In genomic region chr9:121868236-121868635, GRCm38 (mm10) we compare ENCODE assay signal across 40 mouse cellular contexts. TPM values are rescaled to one million over a fixed set of nuclear protein-coding genes. Genes with fewer than 3 reads are reported as not detected.
A peak's percentile ranks its signal among the peaks of the same experiment; 100 is the strongest.
DNase-seq lines count a peak whose midpoint lies in the region; ATAC-seq and TF ChIP-seq lines count a peak whose summit lies in the region.
"Had no signal": no experiment of that assay in that cellular context is flagged by ENCODE, and none has a peak within 500 bp of the region (broad histone marks: within the 10 kb centered on the region; RNA-seq: fewer than 3 reads in every experiment).

No protein-coding gene starts in this region.

- H3K27ac ChIP-seq in kidney, embryonic 14.5 days (ENCODE audit: low read depth, low read length), result no peak overlapping the region
- peak overlapping the region; percentile 59 for H3K27ac ChIP-seq in lung, postnatal 0 days (ENCODE audit: low read length)
- peak overlapping the region; percentile 79 for H3K27ac ChIP-seq in stomach, embryonic 16.5 days (ENCODE audit: low read length)
- H3K27ac ChIP-seq: embryonic facial prominence, embryonic 15.5 days; forebrain, embryonic 15.5 days; heart, embryonic 10.5 days; heart, embryonic 15.5 days; layer of hippocampus, adult 2 months; left cerebral cortex, adult 2 months; limb, embryonic 12.5 days; liver, embryonic 15.5 days had no signal

- no peak overlapping the region for H3K4me3 ChIP-seq in kidney, embryonic 14.5 days (ENCODE audit: low read length)
- no peak overlapping the region for H3K4me3 ChIP-seq in lung, postnatal 0 days (ENCODE audit: low read depth, low read length)
- no peak overlapping the region for H3K4me3 ChIP-seq in stomach, embryonic 16.5 days (replicated peaks; ENCODE audit: low read length)
- H3K4me3 ChIP-seq: embryonic facial prominence, embryonic 15.5 days; forebrain, embryonic 15.5 days; heart, embryonic 10.5 days; heart, embryonic 15.5 days; layer of hippocampus, adult 2 months; left cerebral cortex, adult 2 months; limb, embryonic 12.5 days; liver, embryonic 15.5 days; megakaryocyte, embryonic 14.5 days had no signal

- no peaks in the 10 kb centered on the region for H3K36me3 ChIP-seq in kidney, embryonic 14.5 days (ENCODE audit: control insufficient read depth, insufficient read depth, low read length)
- H3K36me3 ChIP-seq in lung, postnatal 0 days (ENCODE audit: insufficient read depth, low read length), result no peaks in the 10 kb centered on the region
- H3K36me3 ChIP-seq in stomach, embryonic 16.5 days (ENCODE audit: control insufficient read depth, insufficient read depth, low read length), result no peaks in the 10 kb centered on the region
- H3K36me3 ChIP-seq: embryonic facial prominence, embryonic 15.5 days; forebrain, embryonic 15.5 days; heart, embryonic 10.5 days; heart, embryonic 15.5 days; limb, embryonic 12.5 days; liver, embryonic 15.5 days had no signal

- no peak for TF ChIP-seq CTCF in lung, postnatal 0 days (IDR thresholded peaks at IDR 0.05)

- H3K4me2 ChIP-seq in kidney, embryonic 14.5 days (replicated peaks; ENCODE audit: low read depth, low read length), result no peak overlapping the region
- no peak overlapping the region for H3K4me2 ChIP-seq in lung, postnatal 0 days (replicated peaks; ENCODE audit: low read depth, low read length)
- no peak overlapping the region for H3K4me2 ChIP-seq in stomach, embryonic 16.5 days (ENCODE audit: low read depth, low read length)
- H3K4me2 ChIP-seq: embryonic facial prominence, embryonic 15.5 days; forebrain, embryonic 15.5 days; heart, embryonic 15.5 days; limb, embryonic 12.5 days; liver, embryonic 15.5 days had no signal

- no peak for ATAC-seq in kidney, embryonic 14.5 days (ENCODE audit: low FRiP score, low TSS enrichment)
- ATAC-seq in lung, postnatal 0 days, result peak; percentile 50
- peak; percentile 65; the same call in 1 of the 2 replicates for ATAC-seq in stomach, embryonic 16.5 days (ENCODE audit: insufficient read depth, low FRiP score)
- ATAC-seq: forebrain, embryonic 15.5 days; hindbrain, embryonic 16.5 days had no signal

- no peaks in the 10 kb centered on the region for H3K27me3 ChIP-seq in kidney, embryonic 14.5 days (ENCODE audit: control insufficient read depth, insufficient read depth, low read length)
- no peaks in the 10 kb centered on the region for H3K27me3 ChIP-seq in lung, postnatal 0 days (replicated peaks; ENCODE audit: insufficient read depth, low read length)
- no peaks in the 10 kb centered on the region for H3K27me3 ChIP-seq in stomach, embryonic 16.5 days (ENCODE audit: control insufficient read depth, insufficient read depth, low read length)
- H3K27me3 ChIP-seq: embryonic facial prominence, embryonic 15.5 days; forebrain, embryonic 15.5 days; heart, embryonic 15.5 days; liver, embryonic 15.5 days had no signal

- H3K4me1 ChIP-seq in kidney, embryonic 14.5 days (ENCODE audit: control insufficient read depth, insufficient read depth, low read length), result 0 out of 2 replicates have a peak, but pooled peaks cover 4% of the 10 kb centered on the region
- H3K4me1 ChIP-seq in lung, postnatal 0 days (ENCODE audit: insufficient read depth, low read depth, low read length), result no peaks in the 10 kb centered on the region; the same call in 1 of the 2 replicates
- H3K4me1 ChIP-seq in stomach, embryonic 16.5 days (ENCODE audit: control insufficient read depth, insufficient read depth, low read length), result peaks cover 19% of the 10 kb centered on the region
- H3K4me1 ChIP-seq: embryonic facial prominence, embryonic 15.5 days; heart, embryonic 15.5 days; limb, embryonic 12.5 days; liver, embryonic 15.5 days had no signal

- TF ChIP-seq EP300 in lung, postnatal 0 days (IDR thresholded peaks at IDR 0.05), result no peak

- H3K9me3 ChIP-seq in kidney, embryonic 14.5 days (ENCODE audit: control insufficient read depth, low read length), result no peaks in the 10 kb centered on the region
- H3K9me3 ChIP-seq in lung, postnatal 0 days (ENCODE audit: low read length), result no peaks in the 10 kb centered on the region
- H3K9me3 ChIP-seq in stomach, embryonic 16.5 days (replicated peaks; ENCODE audit: control insufficient read depth, low read length), result no peaks in the 10 kb centered on the region
- H3K9me3 ChIP-seq: embryonic facial prominence, embryonic 15.5 days; forebrain, embryonic 15.5 days; heart, embryonic 10.5 days; heart, embryonic 15.5 days; limb, embryonic 12.5 days; liver, embryonic 15.5 days; megakaryocyte, embryonic 14.5 days had no signal

- no peak overlapping the region for H3K9ac ChIP-seq in kidney, embryonic 14.5 days (ENCODE audit: low read depth, low read length)
- H3K9ac ChIP-seq in lung, postnatal 0 days (replicated peaks; ENCODE audit: low read depth), result no peak overlapping the region
- H3K9ac ChIP-seq in stomach, embryonic 16.5 days (ENCODE audit: low read length), result no peak overlapping the region
- H3K9ac ChIP-seq: embryonic facial prominence, embryonic 15.5 days; forebrain, embryonic 15.5 days; heart, embryonic 15.5 days; limb, embryonic 12.5 days; liver, embryonic 15.5 days had no signal

- DNase-seq in adrenal gland, postnatal 14 days, result peak; percentile 1
- no peak for DNase-seq in adrenal gland, adult 8-10 months
- DNase-seq in kidney, postnatal 14 days, result peak; percentile 51
- peak; percentile 40 for DNase-seq in lung, postnatal 0 days (ENCODE audit: low spot score)
- DNase-seq in lung, postnatal 10 days, result no peak
- no peak for DNase-seq in adrenal gland, postnatal 25 days
- DNase-seq: adrenal gland, postnatal 36 days; cerebellum, adult 18-20 months; cerebellum, postnatal 14 days; gastrocnemius, postnatal 25 days; midbrain, embryonic 14.5 days; thymus, postnatal 4 days had no signal

- WGBS in kidney, embryonic 14.5 days, result 60% methylated on average over 6 of the region's 6 CpGs
- WGBS in lung, postnatal 0 days, result 54% methylated on average over 6 of the region's 6 CpGs
- 51% methylated on average over 6 of the region's 6 CpGs for WGBS in stomach, embryonic 16.5 days

RNA-seq across cellular contexts. Expression of gene Higd1a, which starts 10.1 kb away (rescaled TPM):
- 112 and 114 TPM in 2 replicates for total RNA-seq in adrenal gland, postnatal 14 days (2021)
- total RNA-seq in adrenal gland, adult 8-10 months (2022), result 100 to 1,000 TPM in 1 of 4 experiments, 10 to 100 TPM in 3; 86.5 to 102 (median 87.4) TPM
- polyA plus RNA-seq in kidney, embryonic 14.5 days (2014; fragmentation: Nextera tagmentation; extraction: Ambion mirVana), result 133 and 175 TPM in 2 replicates
- 164 and 206 TPM in 2 replicates for polyA plus RNA-seq in lung, postnatal 0 days (2015; fragmentation: Nextera tagmentation; extraction: Ambion mirVana)
- polyA plus RNA-seq in stomach, embryonic 16.5 days (2015; fragmentation: Nextera tagmentation; extraction: Ambion mirVana), result 293 and 317 TPM in 2 replicates
- total RNA-seq in adrenal gland, postnatal 25 days (2021), result 77.9 and 79.7 TPM in 2 replicates

RNA-seq across cellular contexts. Expression of gene Ccdc13, which starts 29.0 kb away (rescaled TPM):
- total RNA-seq in adrenal gland, postnatal 14 days (2021), result 0.86 and 1.1 TPM in 2 replicates
- 1 to 10 TPM in 3 of 4 experiments, under 1 TPM in 1; 0.73 to 2.2 (median 1.6) TPM for total RNA-seq in adrenal gland, adult 8-10 months (2022)
- 0.16 and 0.69 TPM in 2 replicates for polyA plus RNA-seq in kidney, embryonic 14.5 days (2014; fragmentation: Nextera tagmentation; extraction: Ambion mirVana)
- 1.8 and 2.0 TPM in 2 replicates for polyA plus RNA-seq in lung, postnatal 0 days (2015; fragmentation: Nextera tagmentation; extraction: Ambion mirVana)
- 0.56 and 0.59 TPM in 2 replicates for polyA plus RNA-seq in stomach, embryonic 16.5 days (2015; fragmentation: Nextera tagmentation; extraction: Ambion mirVana)
- total RNA-seq in adrenal gland, postnatal 25 days (2021), result 1.3 and 1.5 TPM in 2 replicates
- total RNA-seq: heart, postnatal 25 days; liver, adult 2 months; monocyte, adult 5-6 weeks had no signal
- polyA plus RNA-seq: heart, embryonic 15.5 days; liver, adult 2 months; liver, embryonic 15.5 days had no signal

RNA-seq across cellular contexts. Expression of gene Ackr2, which starts 29.9 kb away (rescaled TPM):
- 1.4 and 2.1 TPM in 2 replicates for total RNA-seq in adrenal gland, postnatal 14 days (2021)
- total RNA-seq in adrenal gland, adult 8-10 months (2022), result 1 to 10 TPM in 1 of 4 experiments, under 1 TPM in 3; 0.77 to 2.1 (median 0.88) TPM
- 0.42 and 0.96 TPM in 2 replicates for polyA plus RNA-seq in kidney, embryonic 14.5 days (2014; fragmentation: Nextera tagmentation; extraction: Ambion mirVana)
- polyA plus RNA-seq in lung, postnatal 0 days (2015; fragmentation: Nextera tagmentation; extraction: Ambion mirVana), result 14.8 and 16.2 TPM in 2 replicates
- 0.45 and 0.63 TPM in 2 replicates for polyA plus RNA-seq in stomach, embryonic 16.5 days (2015; fragmentation: Nextera tagmentation; extraction: Ambion mirVana)
- 0.33 and 0.52 TPM in 2 replicates for total RNA-seq in adrenal gland, postnatal 25 days (2021)
- polyA plus RNA-seq: C2C12; limb, embryonic 12.5 days had no signal

RNA-seq across cellular contexts. Expression of gene Cyp8b1, which starts 47.9 kb away (rescaled TPM):
- 1.6 and 10.7 TPM in 2 replicates for total RNA-seq in adrenal gland, postnatal 14 days (2021)
- total RNA-seq in adrenal gland, adult 8-10 months (2022), result under 1 TPM; 0.54 to 0.84 (median 0.72) TPM
- polyA plus RNA-seq in kidney, embryonic 14.5 days (2014; fragmentation: Nextera tagmentation; extraction: Ambion mirVana), result not detected in 2 replicates
- polyA plus RNA-seq in lung, postnatal 0 days (2015; fragmentation: Nextera tagmentation; extraction: Ambion mirVana), result 0.10 and 0.18 TPM in 2 replicates
- 0.35 and 0.37 TPM in 2 replicates for polyA plus RNA-seq in stomach, embryonic 16.5 days (2015; fragmentation: Nextera tagmentation; extraction: Ambion mirVana)
- 0.36 and 2.7 TPM in 2 replicates for total RNA-seq in adrenal gland, postnatal 25 days (2021)
- total RNA-seq: CH12.LX; ES-E14; gastrocnemius, adult 18-20 months; gastrocnemius, postnatal 25 days; heart, postnatal 25 days; layer of hippocampus, adult 2 months; layer of hippocampus, postnatal 14 days; left cerebral cortex, adult 2 months; left cerebral cortex, postnatal 25 days; monocyte, adult 5-6 weeks had no signal
- polyA plus RNA-seq: brain, embryonic 14.5 days; C2C12; cortical plate, adult 2 months; embryonic facial prominence, embryonic 15.5 days; forebrain, embryonic 15.5 days; frontal cortex, adult 2 months; heart, embryonic 10.5 days; heart, embryonic 15.5 days; hindbrain, embryonic 11.5 days; hindbrain, embryonic 16.5 days; intestine, embryonic 14.5 days; kidney, embryonic 16.5 days; limb, embryonic 12.5 days; midbrain, embryonic 14.5 days; neural tube, embryonic 14.5 days had no signal

Comparison
In these comparisons a context has a peak if more than half of its experiments do, and no peak if none do; other contexts are left out.
1. DNase-seq: peak in adrenal gland, postnatal 14 days (single experiment), kidney, postnatal 14 days (single experiment) and lung, postnatal 0 days (single experiment); none in adrenal gland, adult 8-10 months (single experiment), lung, postnatal 10 days (single experiment) and adrenal gland, postnatal 25 days (single experiment).